Mouse (Mus musculus): ENCODE results near the gene Kdm2b.

- TF ChIP-seq CTCF (IDR thresholded peaks at IDR 0.05; ENCODE audit: borderline replicate concordance, insufficient read depth, low read length): 0 out of 2 replicates have a peak, but pooled peaks have one; percentile 8
- TF ChIP-seq POLR2A (IDR thresholded peaks at IDR 0.05; ENCODE audit: low read depth, low read length): no peak
Measured at GRCm38 (mm10) chr5:123013599-123014315, 24.1 kb upstream of the Kdm2b start.
